Mouse (Mus musculus) heart, postnatal 0 days (tissue): ENCODE measurements around the gene Tac4. TPM values are rescaled to one million over a fixed set of nuclear protein-coding genes. Genes with fewer than 3 reads are reported as not detected.
A peak's percentile ranks its signal among the peaks of the same experiment; 100 is the strongest.

Experiments
- ATAC-seq: fragments of 200-750 bp; cut with Nextera tagmentation; 2 replicates; pipeline ENCODE4 v1.8.0; 2017; ENCODE audit warnings: low read depth, moderate number of reproducible peaks, moderate library complexity; ENCODE audit not compliant: insufficient read depth
- DNase-seq: peaks from one replicate; pipeline ENCODE4 v3.0.0-alpha.2; 2016; ENCODE audit warnings: low spot score
- H3K27ac ChIP-seq: fragments of 300-500 bp; sonication (generic); 2 replicates; pipeline ENCODE4 v1.5.1; 2014; ENCODE audit warnings: low read depth, mild to moderate bottlenecking
- H3K27me3 ChIP-seq: fragments of 300-500 bp; sonication (generic); 2 replicates; pipeline ENCODE4 v1.6.1; 2014; ENCODE audit warnings: low read length, mixed read lengths; ENCODE audit not compliant: control insufficient read depth, insufficient read depth
- H3K36me3 ChIP-seq: fragments of 300-500 bp; sonication (generic); replicated peaks from 2 replicates; pipeline ENCODE4 v1.6.1; 2014; ENCODE audit warnings: low read length, mixed read lengths; ENCODE audit not compliant: control insufficient read depth, insufficient read depth
- H3K4me1 ChIP-seq: fragments of 300-500 bp; sonication (generic); 2 replicates; pipeline ENCODE4 v1.6.1; 2014; ENCODE audit warnings: antibody characterized with exemption; ENCODE audit not compliant: control insufficient read depth, insufficient read depth
- H3K4me2 ChIP-seq: fragments of 300-500 bp; sonication (generic); 2 replicates; pipeline ENCODE4 v1.6.1; 2014; ENCODE audit warnings: low read depth, mild to moderate bottlenecking, low read length, moderate library complexity
- H3K4me3 ChIP-seq: fragments of 300-500 bp; sonication (generic); 2 replicates; pipeline ENCODE4 v1.5.1; 2014; ENCODE audit warnings: low read depth, low read length
- H3K9ac ChIP-seq: fragments of 300-500 bp; sonication (generic); replicated peaks from 2 replicates; pipeline ENCODE4 v1.6.1; 2014; ENCODE audit warnings: low read depth, low read length, mixed read lengths
- H3K9me3 ChIP-seq: fragments of 300-500 bp; sonication (generic); replicated peaks from 2 replicates; pipeline ENCODE4 v1.6.1; 2016; ENCODE audit warnings: low read length; ENCODE audit not compliant: control insufficient read depth
- CTCF ChIP-seq: IDR thresholded peaks from 2 replicates; pipeline ENCODE4 v1.5.1; 2016; ENCODE audit warnings: antibody characterized with exemption, control low read depth, low read depth
- EP300 ChIP-seq: IDR thresholded peaks from 2 replicates; pipeline ENCODE4 v1.6.1; 2016; ENCODE audit warnings: antibody characterized with exemption, low read depth
- WGBS: fragments of 180-500 bp; shearing (Covaris S2); extraction: QIAGEN DNeasy Blood & Tissue Kit; methylation state at CpG from one replicate; pipeline ENCODE4 v1.1.7; 2014; 5-methylcytosine and 5-hydroxymethylcytosine counted together
- polyA plus RNA-seq: library from polyadenylated mRNA; unstranded; fragments of >200 nt; fragmentation: Nextera tagmentation; extraction: Ambion mirVana; gene quantifications from 2 replicates; pipeline ENCODE4 v1.2.1, GENCODE M21; 2015
- total RNA-seq: library from RNA; depleted of rRNA; stranded (reverse); fragments of >200 nt; gene quantifications from 2 replicates; pipeline ENCODE4 v1.2.3, GENCODE M21; 2014; ENCODE audit warnings: low replicate concordance

The Tac4 gene
- total and polyA plus RNA-seq, 2 experiments from 2014 or later, result not detected

DNA sequence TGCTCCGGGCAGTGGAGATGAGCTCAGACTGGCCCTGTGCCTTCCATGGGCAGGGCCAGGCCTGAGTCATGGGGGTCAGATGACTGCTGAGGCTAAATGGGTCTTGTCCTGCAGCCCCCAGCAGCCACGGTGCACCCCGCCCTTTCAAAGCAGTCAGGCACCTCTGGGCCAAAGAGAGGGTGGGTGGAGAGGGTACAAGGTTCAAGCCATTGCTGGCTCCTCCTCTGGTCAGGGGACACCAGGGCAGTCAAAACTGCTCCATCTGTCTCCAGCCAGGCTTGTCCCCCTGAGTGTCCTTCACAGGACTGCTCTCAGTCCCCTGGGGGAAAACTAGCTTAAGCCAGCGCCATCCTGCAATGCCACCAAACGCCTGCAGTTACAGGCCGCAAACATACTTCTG lies 9.2 kb upstream of the Tac4 start:
- H3K36me3 ChIP-seq, result no peaks in the 10 kb centered on the region
- no peak overlapping the region for H3K27ac ChIP-seq
- H3K4me3 ChIP-seq, result no peak overlapping the region
- WGBS, result 89% methylated on average over 6 of the region's 6 CpGs
- DNase-seq, result no peak
- TF ChIP-seq EP300 (no peak), CTCF (no peak)
- 0 out of 2 replicates have a peak, but pooled peaks cover 2% of the 10 kb centered on the region for H3K27me3 ChIP-seq
- H3K9ac ChIP-seq, result no peak overlapping the region
- no peak overlapping the region for H3K4me2 ChIP-seq
- no peak for ATAC-seq
- no peaks in the 10 kb centered on the region for H3K9me3 ChIP-seq
- peaks cover 7% of the 10 kb centered on the region; the same call in 1 of the 2 replicates for H3K4me1 ChIP-seq

DNA sequence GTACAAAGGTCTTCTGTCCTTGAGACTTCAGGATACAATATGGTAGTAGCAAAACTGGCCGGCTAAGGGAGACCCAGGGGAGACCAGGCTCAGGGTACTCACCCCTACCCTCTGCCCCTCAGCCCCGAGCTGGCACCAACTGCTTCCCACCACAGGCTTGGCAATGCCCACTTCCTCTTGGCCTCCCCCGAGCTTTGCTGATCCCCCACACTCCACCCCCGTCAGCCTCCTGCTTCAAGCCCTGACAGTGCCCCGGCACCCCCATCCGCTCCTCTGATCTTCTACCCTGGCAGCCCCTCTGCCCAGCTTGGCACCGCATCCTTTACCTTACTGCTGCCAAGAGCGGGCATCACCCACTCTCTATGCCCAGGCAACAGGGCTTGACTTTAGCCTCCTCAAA lies 7.2 kb upstream of the Tac4 start:
- DNase-seq (no peak), ATAC-seq (no peak)
- no peak overlapping the region for H3K9ac ChIP-seq
- H3K4me2 ChIP-seq, result no peak overlapping the region
- no peak overlapping the region for H3K27ac ChIP-seq
- H3K36me3 ChIP-seq, result no peaks in the 10 kb centered on the region
- H3K9me3 ChIP-seq, result no peaks in the 10 kb centered on the region
- peaks cover 13% of the 10 kb centered on the region; the same call in 1 of the 2 replicates for H3K4me1 ChIP-seq
- 84% methylated on average over 8 of the region's 8 CpGs for WGBS
- 0 out of 2 replicates have a peak, but pooled peaks cover 8% of the 10 kb centered on the region for H3K27me3 ChIP-seq
- no peak overlapping the region for H3K4me3 ChIP-seq
- TF ChIP-seq EP300 (no peak), CTCF (no peak)

DNA sequence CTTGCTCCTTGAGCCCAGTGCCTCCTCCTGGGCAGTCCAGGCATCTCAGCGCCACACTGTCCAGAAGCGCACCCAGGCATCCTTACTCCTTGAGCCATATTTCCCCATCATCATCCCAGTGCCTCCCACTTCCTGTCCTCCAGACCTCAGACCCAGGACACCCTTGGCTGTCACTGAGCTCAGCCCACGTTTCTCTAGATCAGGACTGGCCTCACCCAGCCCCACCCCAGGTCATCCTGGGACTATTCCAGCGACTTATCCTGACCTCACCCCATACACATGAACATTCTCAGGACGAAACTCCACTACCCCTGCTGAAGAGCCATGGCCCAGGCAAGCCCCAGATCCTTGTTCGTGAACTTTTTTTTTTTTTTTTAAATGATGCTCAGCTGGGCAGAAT lies 5.6 kb upstream of the Tac4 start:
- DNase-seq (no peak), ATAC-seq (no peak)
- H3K4me2 ChIP-seq, result no peak overlapping the region
- H3K27ac ChIP-seq, result no peak overlapping the region
- WGBS, result 62% methylated on average over 6 of the region's 6 CpGs
- no peaks in the 10 kb centered on the region for H3K36me3 ChIP-seq
- H3K9ac ChIP-seq, result no peak overlapping the region
- TF ChIP-seq CTCF (no peak), EP300 (no peak)
- no peak overlapping the region for H3K4me3 ChIP-seq
- H3K9me3 ChIP-seq, result no peaks in the 10 kb centered on the region
- H3K27me3 ChIP-seq, result 0 out of 2 replicates have a peak, but pooled peaks cover 8% of the 10 kb centered on the region
- 0 out of 2 replicates have a peak, but pooled peaks cover 6% of the 10 kb centered on the region for H3K4me1 ChIP-seq

DNA sequence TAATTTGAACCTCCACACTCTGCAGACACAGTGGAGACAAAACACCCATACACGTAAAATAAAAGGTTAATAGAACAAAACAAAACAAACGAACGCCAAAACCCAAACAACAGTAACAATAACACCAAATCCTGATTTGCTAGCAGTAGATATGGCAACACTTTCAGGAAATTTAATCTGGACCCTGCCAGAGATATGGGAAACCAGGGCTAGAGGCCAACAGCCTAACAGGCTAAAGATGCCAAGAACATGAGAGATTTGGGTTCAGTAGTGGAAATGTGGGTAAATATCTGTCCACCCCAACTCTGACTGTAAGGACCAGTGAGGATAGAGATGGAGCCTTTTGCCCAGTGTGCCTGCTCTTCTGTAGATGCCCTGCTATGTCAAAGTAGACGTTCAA lies 3.4 kb upstream of the Tac4 start:
- H3K9ac ChIP-seq, result no peak overlapping the region
- TF ChIP-seq EP300 (no peak), CTCF (no peak)

DNA sequence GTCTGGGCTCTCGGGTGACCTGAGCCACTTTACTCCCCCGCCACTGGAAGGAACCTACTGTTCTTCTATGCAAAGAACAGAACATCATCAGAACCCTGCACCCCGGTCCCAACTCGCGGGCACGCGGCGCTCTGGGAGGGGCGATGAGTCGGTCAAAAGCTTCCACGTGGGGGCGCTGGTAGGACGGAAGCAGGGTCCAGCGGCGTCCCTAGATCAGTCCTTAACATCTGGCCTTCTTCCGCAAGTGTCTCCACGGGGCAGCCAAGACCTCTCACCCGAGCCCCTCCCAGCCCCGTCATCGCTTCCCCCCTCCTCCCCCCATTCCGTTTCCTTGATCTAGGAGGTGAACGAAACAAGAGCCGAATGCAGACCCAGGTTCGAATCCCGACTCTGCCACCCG lies 2.8 kb upstream of the Tac4 start:
- peak overlapping the region; percentile 33 for H3K27ac ChIP-seq
- WGBS, result 2% methylated on average over 26 of the region's 26 CpGs
- TF ChIP-seq EP300 (no peak), CTCF (peak; percentile 44)

More for the DNA sequence above, 3.4 kb upstream of the Tac4 start:
- Histone ChIP-seq H3K4me1 (0 out of 2 replicates have a peak, but pooled peaks cover 6% of the 10 kb centered on the region), H3K4me2 (no peak overlapping the region), H3K27ac (no peak overlapping the region), H3K4me3 (no peak overlapping the region), H3K27me3 (0 out of 2 replicates have a peak, but pooled peaks cover 8% of the 10 kb centered on the region), H3K36me3 (no peaks in the 10 kb centered on the region), H3K9me3 (no peaks in the 10 kb centered on the region)
- WGBS, result 51% methylated on average over 4 of the region's 4 CpGs
- no peak for DNase-seq
- ATAC-seq, result no peak

More for the DNA sequence above, 2.8 kb upstream of the Tac4 start:
- peak overlapping the region; percentile 42 for H3K9ac ChIP-seq
- H3K36me3 ChIP-seq, result no peaks in the 10 kb centered on the region
- H3K4me2 ChIP-seq, result peak overlapping the region; percentile 69
- peak overlapping the region; percentile 53 for H3K4me3 ChIP-seq
- DNase-seq (peak; percentile 67), ATAC-seq (peak; percentile 64)
- no peaks in the 10 kb centered on the region for H3K9me3 ChIP-seq
- 0 out of 2 replicates have a peak, but pooled peaks cover 8% of the 10 kb centered on the region for H3K27me3 ChIP-seq
- 0 out of 2 replicates have a peak, but pooled peaks cover 6% of the 10 kb centered on the region for H3K4me1 ChIP-seq
